Mouse (Mus musculus) midbrain, embryonic 14.5 days (tissue): ENCODE results near the gene Asphd2. TPM values are rescaled to one million over a fixed set of nuclear protein-coding genes. Genes with fewer than 3 reads are reported as not detected.

Experiments used
- ATAC-seq: fragments of 200-750 bp; cut with Nextera tagmentation; 2 replicates; pipeline ENCODE4 v1.8.0; 2017; ENCODE audit warnings: moderate number of reproducible peaks, moderate library complexity; ENCODE audit not compliant: low FRiP score, low TSS enrichment
- DNase-seq: peaks from one replicate; pipeline ENCODE4 v3.0.0-alpha.2; 2015
- H3K27ac ChIP-seq: fragments of 300-500 bp; sonication (generic); replicated peaks from 2 replicates; pipeline ENCODE4 v1.5.1; 2014; ENCODE audit warnings: mild to moderate bottlenecking, low read depth, low read length, moderate library complexity
- H3K27me3 ChIP-seq: fragments of 300-500 bp; sonication (generic); 2 replicates; pipeline ENCODE4 v1.6.1; 2014; ENCODE audit warnings: low read length, control low read depth, mixed read lengths; ENCODE audit not compliant: control insufficient read depth, insufficient read depth
- H3K36me3 ChIP-seq: fragments of 300-500 bp; sonication (generic); 2 replicates; pipeline ENCODE4 v1.6.1; 2014; ENCODE audit warnings: low read length, control low read depth; ENCODE audit not compliant: control insufficient read depth, insufficient read depth
- H3K4me1 ChIP-seq: fragments of 300-500 bp; sonication (generic); 2 replicates; pipeline ENCODE4 v1.6.1; 2014; ENCODE audit warnings: mild to moderate bottlenecking, antibody characterized with exemption, low read length, control low read depth; ENCODE audit not compliant: control insufficient read depth, insufficient read depth
- H3K4me2 ChIP-seq: fragments of 300-500 bp; sonication (generic); 2 replicates; pipeline ENCODE4 v1.6.1; 2014; ENCODE audit warnings: mild to moderate bottlenecking, low read length, moderate library complexity
- H3K4me3 ChIP-seq: fragments of 300-500 bp; sonication (generic); replicated peaks from 2 replicates; pipeline ENCODE4 v1.5.1; 2014; ENCODE audit warnings: low read depth, low read length
- H3K9ac ChIP-seq: fragments of 300-500 bp; sonication (generic); replicated peaks from 2 replicates; pipeline ENCODE4 v1.6.1; 2014; ENCODE audit warnings: mild to moderate bottlenecking, low read length, moderate library complexity
- H3K9me3 ChIP-seq: fragments of 300-500 bp; sonication (generic); 2 replicates; pipeline ENCODE4 v1.6.1; 2016; ENCODE audit warnings: low read length, control low read depth, mixed read lengths; ENCODE audit not compliant: control insufficient read depth
- WGBS: fragments of 180-500 bp; shearing (Covaris S2); extraction: QIAGEN DNeasy Blood & Tissue Kit; methylation state at CpG from one replicate; pipeline ENCODE4 v1.1.7; 2014; 5-methylcytosine and 5-hydroxymethylcytosine counted together
- polyA plus RNA-seq: library from polyadenylated mRNA; unstranded; fragments of >200 nt; fragmentation: Nextera tagmentation; extraction: Ambion mirVana; gene quantifications from 2 replicates; pipeline ENCODE4 v1.2.1, GENCODE M21; 2014

Asphd2 gene
- polyA plus RNA-seq, 1 experiment from 2014 or later: 91.5 TPM

DNA sequence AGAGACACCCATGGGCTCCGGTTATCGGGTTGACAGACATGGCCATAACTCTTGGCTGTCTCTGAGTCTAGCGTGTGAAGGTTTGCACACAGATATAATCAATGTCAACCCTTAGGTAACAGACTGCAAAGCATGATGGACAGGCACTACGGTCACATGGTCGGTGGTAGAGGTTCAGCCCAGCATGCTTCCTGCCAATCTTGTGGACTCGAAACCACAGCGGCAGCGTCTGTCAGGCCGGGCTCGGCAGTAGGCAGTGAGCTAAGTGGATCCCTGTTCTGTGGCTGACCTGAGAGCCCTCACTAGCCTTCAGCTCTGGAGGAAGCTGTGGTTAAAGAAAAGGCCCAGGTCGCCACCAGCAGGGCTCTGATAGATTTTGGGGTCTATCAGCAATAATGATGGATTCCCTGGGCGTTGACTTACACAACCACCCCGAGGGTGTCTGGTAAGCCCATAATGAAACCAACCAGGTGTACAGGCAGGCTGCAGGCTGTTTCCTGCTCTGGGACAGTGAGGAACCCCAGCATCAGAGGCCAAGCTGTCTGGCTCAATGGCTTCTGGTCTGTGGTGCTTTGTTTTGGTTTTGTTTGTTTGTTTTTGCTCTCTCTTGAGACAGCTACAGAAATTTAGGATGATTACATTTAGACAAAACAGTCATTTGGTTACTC, 9.7 kb downstream of the Asphd2 start:
- no peak for ATAC-seq
- H3K9ac ChIP-seq: no peak overlapping the region
- H3K27me3 ChIP-seq: no peaks in the 10 kb centered on the region
- WGBS: 94% methylated on average over 13 of the region's 13 CpGs
- H3K4me3 ChIP-seq: no peak overlapping the region
- DNase-seq: no peak
- H3K4me1 ChIP-seq: peaks cover 17% of the 10 kb centered on the region
- peaks cover 41% of the 10 kb centered on the region for H3K36me3 ChIP-seq
- no peak overlapping the region for H3K27ac ChIP-seq
- H3K4me2 ChIP-seq: no peak overlapping the region
- no peaks in the 10 kb centered on the region for H3K9me3 ChIP-seq

- no peak overlapping the region for H3K4me2 ChIP-seq
- peak; percentile 30 for DNase-seq
- no peak for ATAC-seq
- no peak overlapping the region for H3K4me3 ChIP-seq
- H3K9ac ChIP-seq: no peak overlapping the region
- peak overlapping the region; percentile 78 for H3K27ac ChIP-seq
- no peaks in the 10 kb centered on the region for H3K9me3 ChIP-seq
- WGBS: 69% methylated on average over 16 of the region's 17 CpGs
- no peaks in the 10 kb centered on the region for H3K27me3 ChIP-seq
- H3K36me3 ChIP-seq: peaks cover 47% of the 10 kb centered on the region
- peaks cover 5% of the 10 kb centered on the region; the same call in 1 of the 2 replicates for H3K4me1 ChIP-seq
These were observed 11.9 kb downstream of the Asphd2 start for GRCm38 (mm10) chr5:112382641-112383330.

DNA sequence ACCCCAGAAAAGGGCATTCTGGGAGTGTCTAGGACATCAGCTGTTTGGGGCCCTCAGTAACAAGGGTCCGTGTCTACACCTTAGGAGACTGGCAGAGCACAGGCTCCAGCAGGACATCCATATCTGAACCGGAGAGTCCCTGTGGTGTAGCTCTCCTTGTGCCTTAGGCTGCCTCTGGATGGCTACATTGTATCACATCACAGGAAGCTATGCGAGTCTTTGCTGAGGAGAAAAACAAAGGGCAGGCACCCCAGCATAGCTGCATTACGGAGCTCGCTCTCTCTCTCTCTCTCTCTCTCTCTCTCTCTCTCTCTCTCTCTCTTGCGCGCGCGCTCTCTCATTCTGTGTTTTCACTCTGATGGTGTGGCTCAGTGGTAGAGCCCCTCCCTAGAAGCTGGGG, 12.6 kb downstream of the Asphd2 start:
- no peak for ATAC-seq
- no peak overlapping the region for H3K4me3 ChIP-seq
- H3K9me3 ChIP-seq: no peaks in the 10 kb centered on the region
- peak; percentile 44 for DNase-seq
- peak overlapping the region; percentile 78 for H3K27ac ChIP-seq
- no peaks in the 10 kb centered on the region for H3K27me3 ChIP-seq
- H3K4me2 ChIP-seq: no peak overlapping the region
- peaks cover 49% of the 10 kb centered on the region for H3K36me3 ChIP-seq
- peaks cover 5% of the 10 kb centered on the region; the same call in 1 of the 2 replicates for H3K4me1 ChIP-seq
- WGBS: 57% methylated on average over 9 of the region's 9 CpGs
- H3K9ac ChIP-seq: no peak overlapping the region; the same call in 1 of the 2 replicates

DNA sequence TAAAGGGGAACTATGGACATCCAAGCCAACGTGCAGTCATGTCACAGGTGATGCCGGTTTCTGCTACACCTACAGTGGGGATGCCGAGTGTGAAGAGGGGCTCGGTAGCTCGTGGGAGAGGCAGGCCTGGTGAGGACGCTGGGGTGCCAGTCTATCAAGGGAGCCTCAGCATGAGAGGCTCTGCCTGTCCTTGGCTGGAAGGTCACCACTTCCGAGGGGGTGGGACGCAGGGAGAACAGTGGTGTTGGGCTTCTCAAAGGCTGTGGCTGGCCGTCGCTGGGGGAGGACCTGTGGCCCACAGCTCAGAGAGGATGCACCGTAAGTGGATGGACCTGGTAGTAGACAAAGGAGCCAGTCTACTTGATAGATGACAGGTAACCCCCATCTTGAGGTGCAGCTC, 13.5 kb downstream of the Asphd2 start:
- Histone ChIP-seq H3K9ac (no peak overlapping the region), H3K4me2 (no peak overlapping the region), H3K4me3 (no peak overlapping the region), H3K9me3 (no peaks in the 10 kb centered on the region), H3K4me1 (peaks cover 5% of the 10 kb centered on the region; the same call in 1 of the 2 replicates), H3K36me3 (peaks cover 45% of the 10 kb centered on the region), H3K27ac (peak overlapping the region; percentile 78), H3K27me3 (no peaks in the 10 kb centered on the region)
- WGBS: 86% methylated on average over 11 of the region's 11 CpGs
- DNase-seq: no peak
- ATAC-seq: no peak

DNA sequence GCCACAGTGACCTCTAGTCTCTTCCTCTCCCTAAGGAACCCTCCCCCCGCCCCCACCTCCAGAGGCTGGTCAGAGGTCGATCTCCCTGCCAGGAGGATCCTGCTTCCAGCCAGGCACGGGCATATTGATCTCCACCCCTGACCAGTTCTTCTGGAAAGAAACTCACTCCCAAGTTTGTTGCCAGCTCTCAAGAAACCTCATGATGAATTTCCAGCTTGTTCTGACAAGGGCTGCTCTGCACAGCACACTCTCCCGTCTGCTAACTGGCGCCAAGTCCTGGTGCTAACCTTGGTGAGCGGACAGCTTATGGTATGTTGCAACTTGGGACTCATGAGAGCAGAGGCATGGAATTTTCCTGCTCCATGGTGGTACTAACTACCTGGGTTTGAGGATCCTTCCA, 15.9 kb downstream of the Asphd2 start:
- 79% methylated on average over 6 of the region's 6 CpGs for WGBS

DNA sequence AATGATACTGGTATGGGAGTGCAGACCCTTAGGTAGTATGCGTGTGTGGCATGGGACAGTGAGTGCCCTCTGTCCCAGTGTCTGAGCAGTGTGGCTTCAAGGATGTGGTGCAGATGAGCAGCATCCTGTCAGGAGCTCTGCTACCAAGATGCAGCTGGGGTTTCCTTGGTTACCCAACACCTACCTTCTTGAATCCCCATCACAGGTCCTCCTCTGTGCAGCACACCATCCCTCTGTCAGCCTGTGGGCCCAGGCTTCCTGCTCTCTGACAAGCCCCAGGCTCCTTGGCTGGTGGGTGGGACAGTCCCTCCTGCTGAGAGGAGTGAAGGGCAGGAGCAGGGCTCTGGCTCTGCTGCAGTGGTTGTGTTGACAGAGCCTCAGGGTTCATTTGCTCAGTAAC, 17.3 kb downstream of the Asphd2 start:
- Histone ChIP-seq H3K4me1 (peaks cover 12% of the 10 kb centered on the region), H3K4me3 (no peak overlapping the region), H3K4me2 (no peak overlapping the region), H3K27ac (no peak overlapping the region), H3K9ac (no peak overlapping the region), H3K9me3 (no peaks in the 10 kb centered on the region), H3K36me3 (peaks cover 53% of the 10 kb centered on the region), H3K27me3 (no peaks in the 10 kb centered on the region)
- ATAC-seq (no peak), DNase-seq (no peak)
- 87% methylated on average over 1 of the region's 1 CpGs for WGBS

More for the DNA sequence above, 15.9 kb downstream of the Asphd2 start:
- H3K36me3 ChIP-seq: peaks cover 52% of the 10 kb centered on the region
- H3K4me3 ChIP-seq: no peak overlapping the region
- H3K9ac ChIP-seq: no peak overlapping the region
- no peaks in the 10 kb centered on the region for H3K9me3 ChIP-seq
- ATAC-seq: no peak
- H3K4me2 ChIP-seq: no peak overlapping the region
- H3K27me3 ChIP-seq: no peaks in the 10 kb centered on the region
- DNase-seq: no peak
- no peak overlapping the region for H3K27ac ChIP-seq
- peaks cover 5% of the 10 kb centered on the region; the same call in 1 of the 2 replicates for H3K4me1 ChIP-seq

- H3K4me2 ChIP-seq: no peak overlapping the region
- H3K9me3 ChIP-seq: no peaks in the 10 kb centered on the region
- peaks cover 20% of the 10 kb centered on the region for H3K4me1 ChIP-seq
- no peaks in the 10 kb centered on the region for H3K27me3 ChIP-seq
- DNase-seq: no peak
- WGBS: 96% methylated on average over 4 of the region's 4 CpGs
- H3K4me3 ChIP-seq: no peak overlapping the region
- no peak overlapping the region for H3K9ac ChIP-seq
- H3K27ac ChIP-seq: no peak overlapping the region
- no peak for ATAC-seq
- H3K36me3 ChIP-seq: peaks cover 50% of the 10 kb centered on the region
These were observed 18.6 kb downstream of the Asphd2 start for GRCm38 (mm10) chr5:112376111-112376510.

DNA sequence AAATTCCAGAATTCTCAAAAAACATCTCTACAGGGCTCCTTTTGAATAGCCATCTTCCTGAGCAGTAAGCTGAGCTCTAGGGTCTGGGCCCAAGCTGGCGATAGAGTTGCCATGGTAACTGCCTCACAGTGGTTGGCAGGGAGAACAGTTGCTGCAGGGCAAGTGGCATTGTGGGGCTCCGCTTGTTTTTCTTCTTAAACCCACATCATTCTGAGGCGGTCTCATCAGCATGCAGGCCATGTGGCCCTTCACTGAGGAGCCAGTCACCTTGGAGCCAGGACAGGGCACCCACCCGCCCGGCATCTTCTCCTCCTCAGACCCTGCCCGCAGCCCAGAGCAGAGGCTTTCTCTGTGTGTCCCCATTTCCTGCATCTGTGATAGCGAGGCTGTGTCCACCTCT, 22.7 kb downstream of the Asphd2 start:
- Histone ChIP-seq H3K4me2 (peak overlapping the region; percentile 29), H3K9me3 (no peaks in the 10 kb centered on the region), H3K36me3 (peaks cover 58% of the 10 kb centered on the region), H3K27ac (peak overlapping the region; percentile 97), H3K27me3 (no peaks in the 10 kb centered on the region), H3K4me1 (peaks cover 40% of the 10 kb centered on the region), H3K4me3 (no peak overlapping the region), H3K9ac (peak overlapping the region; percentile 45; the same call in 1 of the 2 replicates)
- WGBS: 3% methylated on average over 7 of the region's 7 CpGs
- ATAC-seq (peak; percentile 88), DNase-seq (peak; percentile 93)
